Mouse (Mus musculus): ENCODE results near the gene Kank1.
"Not testable (repeated sequence)": the region's sequence is repeated elsewhere in the genome, so short reads cannot be mapped to it uniquely, and the experiment has no call there.

Gene Kank1

GRCm38 (mm10) chr19:25445842-25446241 is 209.1 kb downstream of the Kank1 start:
- DNase-seq = no peak

GRCm38 (mm10) chr19:25446683-25447082 is 209.9 kb downstream of the Kank1 start:
- no peak for DNase-seq

- DNase-seq = no peak
Observed at GRCm38 (mm10) chr19:25447373-25447772, 210.6 kb downstream of the Kank1 start.

- DNase-seq = peak; percentile 73
Observed at GRCm38 (mm10) chr19:25450869-25451629, 214.3 kb downstream of the Kank1 start.

- DNase-seq = no peak
Observed at GRCm38 (mm10) chr19:25453146-25453545, 216.4 kb downstream of the Kank1 start.

GRCm38 (mm10) chr19:25460760-25461159 is 224.0 kb downstream of the Kank1 start:
- no peak for DNase-seq

GRCm38 (mm10) chr19:25461553-25462320 is 225.0 kb downstream of the Kank1 start:
- peak; percentile 57 for DNase-seq

- DNase-seq = not testable (repeated sequence)
Observed at GRCm38 (mm10) chr19:25475806-25476205, 239.0 kb downstream of the Kank1 start.

- no peak for DNase-seq
Observed at GRCm38 (mm10) chr19:25479152-25479669, 242.4 kb downstream of the Kank1 start.

- DNase-seq = no peak
Observed at GRCm38 (mm10) chr19:25480820-25481219, 244.0 kb downstream of the Kank1 start.
